Mouse (Mus musculus) gastrocnemius, adult 8-10 months (tissue): ENCODE results near the gene Cacna1c. TPM values are rescaled to one million over a fixed set of nuclear protein-coding genes. Genes with fewer than 3 reads are reported as not detected.
A peak's percentile ranks its signal among the peaks of the same experiment; 100 is the strongest.

Experiments
- DNase-seq, 2 experiments: peaks; one replicate each; pipeline ENCODE4 v3.0.0; 2022; ENCODE audit warnings: low spot score in 2 of 2
- total RNA-seq, 4 experiments: library from RNA; stranded (reverse); gene quantifications; 2 replicates each; pipeline ENCODE4 v1.2.4; 2022

The Cacna1c gene
- total RNA-seq, 4 experiments from 2014 or later: 0.61 to 1.3 (median 0.90) TPM

DNA sequence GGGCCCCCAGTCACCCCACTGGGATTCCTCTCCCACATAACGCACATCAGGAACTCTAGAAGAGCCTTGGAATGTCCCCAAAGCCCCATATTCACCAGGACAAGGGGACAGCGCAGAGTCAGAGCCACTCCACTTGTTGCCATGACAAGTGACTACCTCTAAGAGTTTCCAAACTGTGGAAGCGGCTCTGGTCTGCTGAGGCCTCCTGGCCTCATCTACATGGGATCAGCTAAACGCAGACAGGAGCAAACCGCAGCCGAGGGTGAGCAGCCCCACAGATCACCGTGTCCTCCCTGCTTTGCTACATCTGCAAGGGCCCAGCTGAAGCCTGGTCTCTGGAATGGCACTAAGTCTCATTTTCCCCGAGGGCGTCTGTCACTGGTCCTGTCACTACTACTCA is 93.3 kb downstream of the Cacna1c start:
- no peak for DNase-seq

- no peak for DNase-seq
These were observed 96.9 kb downstream of the Cacna1c start for GRCm38 (mm10) chr6:119099333-119099732.

- DNase-seq: no peak
These were observed 99.7 kb downstream of the Cacna1c start for GRCm38 (mm10) chr6:119096481-119096880.

- no peak for DNase-seq
These were observed 101.1 kb downstream of the Cacna1c start for GRCm38 (mm10) chr6:119095081-119095480.

GRCm38 (mm10) chr6:119089173-119089572 is 107.0 kb downstream of the Cacna1c start:
- DNase-seq: peak in 1 of 2 experiments; percentile 13

GRCm38 (mm10) chr6:119088381-119088780 is 107.8 kb downstream of the Cacna1c start:
- no peak for DNase-seq

DNA sequence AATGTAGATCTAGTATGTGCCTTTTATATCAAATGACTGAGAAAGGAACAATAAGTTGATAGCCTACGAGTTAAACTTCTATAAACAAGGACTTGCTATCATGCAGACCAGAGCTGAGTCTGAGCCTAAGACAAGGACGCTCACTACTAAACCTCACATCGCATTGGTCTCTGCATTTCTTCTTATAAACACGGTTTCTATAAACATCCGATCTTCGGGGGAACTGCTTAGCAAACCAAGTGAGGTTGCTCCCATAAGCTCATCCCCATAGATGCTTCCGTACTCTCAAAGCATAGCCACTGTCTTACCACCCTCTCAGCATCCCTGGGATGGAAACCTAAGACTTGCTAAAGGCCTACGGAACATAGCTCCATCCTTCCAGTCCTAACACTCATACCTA is 108.3 kb downstream of the Cacna1c start:
- DNase-seq: no peak

- no peak for DNase-seq
These were observed 110.4 kb downstream of the Cacna1c start for GRCm38 (mm10) chr6:119085789-119086188.

GRCm38 (mm10) chr6:119084532-119084931 is 111.7 kb downstream of the Cacna1c start:
- no peak for DNase-seq

- DNase-seq: no peak
These were observed 112.7 kb downstream of the Cacna1c start for GRCm38 (mm10) chr6:119083559-119083958.

DNA sequence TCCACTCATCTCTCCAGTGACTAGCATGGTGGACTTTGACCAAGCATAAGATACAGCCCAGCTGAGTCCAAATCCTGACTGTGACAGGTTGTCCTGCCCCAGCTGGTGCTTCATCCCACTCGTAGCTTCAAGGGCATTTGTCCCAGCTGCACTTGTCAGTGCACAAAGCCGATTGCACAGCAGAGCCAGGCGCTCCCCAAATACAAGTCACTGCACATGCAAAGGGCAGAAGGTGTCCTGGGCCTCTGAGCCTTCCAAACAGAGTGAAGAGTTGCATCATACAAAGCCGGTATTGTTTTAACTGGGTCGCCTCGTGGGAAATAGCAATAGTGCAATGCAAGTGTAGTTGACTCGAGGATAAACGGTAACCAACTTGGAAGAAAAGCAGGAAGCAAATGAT is 113.6 kb downstream of the Cacna1c start:
- DNase-seq: no peak

DNA sequence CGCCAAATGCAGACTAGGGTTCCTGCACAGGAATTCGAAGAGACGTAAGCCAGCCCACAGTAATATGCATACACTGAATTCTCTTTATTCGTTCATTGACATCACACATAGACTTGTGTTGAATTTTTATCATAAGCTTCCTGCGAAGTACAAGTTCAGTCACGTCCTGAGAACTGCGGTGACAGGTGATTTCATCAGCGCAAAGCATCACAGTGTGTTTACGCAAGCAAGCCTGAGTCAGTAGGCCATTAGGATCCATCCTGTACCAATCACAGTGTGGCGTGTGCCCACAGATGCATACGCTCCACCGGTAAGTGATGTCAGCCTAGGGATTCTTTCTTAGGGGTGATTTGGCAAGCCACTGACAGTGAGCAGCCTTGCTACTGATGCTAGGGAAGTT is 114.6 kb downstream of the Cacna1c start:
- DNase-seq: no peak

- DNase-seq: no peak
These were observed 116.6 kb downstream of the Cacna1c start for GRCm38 (mm10) chr6:119079626-119080025.

DNA sequence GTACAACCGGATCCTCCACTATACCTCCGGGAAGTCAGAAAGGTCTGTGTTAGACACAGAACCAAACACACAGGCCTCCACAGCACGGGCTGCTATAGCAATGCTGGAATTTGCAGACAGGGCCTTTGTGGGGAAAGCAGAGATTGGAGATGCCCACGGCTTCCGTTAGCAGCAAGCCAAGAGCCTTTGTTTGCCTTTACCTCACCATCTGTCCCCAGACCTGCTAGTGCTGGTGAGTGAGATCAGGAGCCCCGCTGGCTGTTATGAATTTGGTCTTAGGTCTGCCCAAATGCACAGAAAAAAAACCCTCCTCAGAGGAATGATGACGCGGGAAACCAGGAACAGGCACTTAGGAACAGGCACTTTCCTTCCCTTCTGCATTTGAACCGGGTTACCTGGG is 117.3 kb downstream of the Cacna1c start:
- DNase-seq: no peak

- no peak for DNase-seq
These were observed 119.0 kb downstream of the Cacna1c start for GRCm38 (mm10) chr6:119077231-119077630.

GRCm38 (mm10) chr6:119073419-119074071 is 122.7 kb downstream of the Cacna1c start:
- DNase-seq: no peak

DNA sequence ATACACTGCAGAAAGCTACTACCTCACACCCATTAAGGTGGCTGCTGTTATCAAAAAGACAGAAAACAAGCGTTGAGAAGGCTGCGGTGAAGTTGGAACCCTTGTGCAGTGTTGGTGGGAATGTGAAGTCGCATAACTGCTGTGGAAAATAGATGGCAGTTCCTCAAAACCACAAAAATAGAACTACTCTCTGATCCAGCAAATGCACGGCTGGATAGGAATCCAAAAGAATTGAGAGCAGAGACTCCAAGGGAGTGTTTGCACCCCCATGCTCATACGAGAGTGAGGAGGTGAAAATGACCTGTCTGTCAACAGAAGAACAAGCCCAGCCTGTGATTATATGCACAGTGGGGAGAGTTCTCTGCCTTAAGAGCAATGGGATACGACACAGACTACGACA is 123.4 kb downstream of the Cacna1c start:
- no peak for DNase-seq

- no peak for DNase-seq
These were observed 125.4 kb downstream of the Cacna1c start for GRCm38 (mm10) chr6:119070771-119071170.

DNA sequence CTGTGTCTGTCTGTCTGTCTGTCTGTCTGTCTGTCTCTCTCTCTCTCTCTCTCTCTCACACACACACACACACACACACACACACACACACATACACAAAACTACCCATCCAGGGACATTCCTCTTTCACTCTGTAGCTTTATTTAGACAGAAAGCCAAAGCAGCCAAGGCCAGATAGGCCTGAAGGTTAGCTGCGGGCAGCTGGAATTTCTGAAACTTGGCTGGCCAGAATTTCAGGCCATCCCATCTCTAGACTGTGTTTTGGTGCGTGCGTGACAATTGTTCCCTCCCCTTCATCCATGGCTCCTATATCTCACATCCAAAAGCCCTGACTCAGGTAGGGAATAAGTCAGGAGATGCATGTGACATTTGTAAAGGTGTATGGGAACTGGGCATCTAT is 125.9 kb downstream of the Cacna1c start:
- DNase-seq: no peak

- DNase-seq: no peak
These were observed 127.1 kb downstream of the Cacna1c start for GRCm38 (mm10) chr6:119069145-119069544.

DNA sequence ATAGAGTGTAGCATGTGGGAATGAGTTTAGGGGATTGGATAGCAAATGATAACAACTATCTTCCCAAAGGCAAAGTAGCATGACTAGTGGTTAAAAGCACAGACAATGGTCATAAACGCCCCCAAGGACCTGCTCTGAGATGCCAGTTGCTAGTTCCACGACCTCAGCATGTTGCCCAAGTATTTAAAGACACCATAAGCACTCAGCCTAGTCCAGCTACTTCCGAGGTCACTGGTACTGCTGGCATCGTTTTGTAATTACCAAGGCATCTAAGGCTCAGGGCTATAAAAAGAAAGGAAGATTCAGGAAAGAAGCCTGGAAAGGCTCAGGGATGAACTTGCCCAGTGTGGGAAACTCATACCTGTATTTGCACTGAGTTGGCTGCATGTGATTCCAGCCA is 127.6 kb downstream of the Cacna1c start:
- no peak for DNase-seq

DNA sequence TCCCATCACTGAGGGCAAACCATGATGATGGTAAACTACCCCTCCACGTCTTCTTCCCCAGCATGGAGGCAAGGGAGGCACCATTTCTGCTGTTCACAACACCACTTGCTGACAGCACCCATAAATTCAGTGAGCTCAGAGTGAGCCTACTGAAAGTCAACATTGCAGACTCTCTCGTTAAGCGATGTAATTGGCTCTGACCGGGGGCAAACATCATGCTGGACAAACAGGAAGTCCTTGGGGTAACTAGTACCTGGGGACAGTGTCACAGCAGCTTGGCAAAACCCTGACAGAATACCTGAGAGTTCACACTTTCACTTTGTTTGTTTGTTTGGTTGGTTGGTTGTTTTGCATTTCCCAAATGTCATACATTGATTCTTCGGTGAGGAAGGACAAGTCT is 131.3 kb downstream of the Cacna1c start:
- no peak for DNase-seq

GRCm38 (mm10) chr6:119064430-119064829 is 131.8 kb downstream of the Cacna1c start:
- DNase-seq: no peak

GRCm38 (mm10) chr6:119062695-119063094 is 133.5 kb downstream of the Cacna1c start:
- no peak for DNase-seq
